Mouse (Mus musculus) T-helper 1 cell (primary cell): ENCODE measurements at regions not wholly inside any gene's neighbourhood (a gene's known extent, or its start where the extent isn't known, plus 50 kb on each side); places are given as distances from the start of the nearest gene placed in this dataset.

Source experiments
- in situ Hi-C: fragments of 300-600 bp; cut with MboI, MseI; formaldehyde crosslinking; loops from one replicate; pipeline ENCODE4 v1.15.1; 2025; ENCODE audit warnings: high pct_unique_total_duplicates

GRCm38 (mm10) chr1:143886014-143886413, 108.9 kb downstream of the Uchl5 start:
- in situ Hi-C loops = no loop called here

GRCm38 (mm10) chr1:143881192-143881591, 104.1 kb downstream of the Uchl5 start:
- in situ Hi-C loops = no loop called here

- in situ Hi-C loops = no loop called here
These were observed 102.5 kb downstream of the Uchl5 start for GRCm38 (mm10) chr1:143879622-143880021.

GRCm38 (mm10) chr1:143878266-143878665, 101.2 kb downstream of the Uchl5 start:
- in situ Hi-C loops = no loop called here

GRCm38 (mm10) chr1:143860319-143860718, 83.2 kb downstream of the Uchl5 start:
- in situ Hi-C loops = no loop called here

- in situ Hi-C loops = no loop called here
These were observed 81.5 kb downstream of the Uchl5 start for GRCm38 (mm10) chr1:143858532-143858931.
